Mouse (Mus musculus) spleen, adult 2 months (tissue): Measurements from ENCODE around the gene Rtl3.

ENCODE experiments used
- CTCF ChIP-seq: fragments of 200-500 bp; IDR thresholded peaks from 2 replicates; pipeline ENCODE4 v1.5.1; 2011; ENCODE audit warnings: mild to moderate bottlenecking, inconsistent platforms; ENCODE audit not compliant: insufficient read depth, insufficient read length, insufficient replicate concordance; ENCODE audit errors: extremely low read depth
- POLR2A ChIP-seq: fragments of 200-500 bp; IDR thresholded peaks from 2 replicates; pipeline ENCODE4 v1.6.1; 2011; ENCODE audit warnings: low read depth, low read length, inconsistent platforms

- TF ChIP-seq CTCF: no peak
- TF ChIP-seq POLR2A: no peak
These were observed 853 bp downstream of the Rtl3 start for GRCm38 (mm10) chrX:106839591-106839990.
